Mouse (Mus musculus): Measurements from ENCODE around the gene 1700017N19Rik.
A peak's percentile ranks its signal among the peaks of the same experiment; 100 is the strongest.
"Not testable (repeated sequence)": the region's sequence is repeated elsewhere in the genome, so short reads cannot be mapped to it uniquely, and the experiment has no call there.

Gene 1700017N19Rik

GRCm38 (mm10) chr10:100590323-100590722 lies at the start of gene 1700017N19Rik, which contains the start of gene 4930430F08Rik:
Gene 1700017N19Rik (plus strand): TSS chr10:100590484.
Gene 4930430F08Rik (minus strand): TSS chr10:100590423.
- no peak for DNase-seq

- DNase-seq: no peak
Observed at GRCm38 (mm10) chr10:100556566-100557175, 33.6 kb upstream of the 1700017N19Rik start.

- DNase-seq: not testable (repeated sequence)
Observed at GRCm38 (mm10) chr10:100560194-100560883, 29.9 kb upstream of the 1700017N19Rik start.

GRCm38 (mm10) chr10:100564112-100564511 lies 26.2 kb upstream of the 1700017N19Rik start:
- DNase-seq: no peak

- no peak for DNase-seq
Observed at GRCm38 (mm10) chr10:100571707-100572106, 18.6 kb upstream of the 1700017N19Rik start.

- no peak for DNase-seq
Observed at GRCm38 (mm10) chr10:100574505-100575149, 15.7 kb upstream of the 1700017N19Rik start.

- DNase-seq: no peak
Observed at GRCm38 (mm10) chr10:100575294-100575693, 15.0 kb upstream of the 1700017N19Rik start.

GRCm38 (mm10) chr10:100584178-100584577 lies 6.1 kb upstream of the 1700017N19Rik start:
- no peak for DNase-seq

GRCm38 (mm10) chr10:100588524-100588923 lies 1.8 kb upstream of the 1700017N19Rik start:
- no peak for DNase-seq

GRCm38 (mm10) chr10:100588932-100589388 lies 1.3 kb upstream of the 1700017N19Rik start:
- DNase-seq: peak; percentile 93

GRCm38 (mm10) chr10:100598339-100598738 lies 8.1 kb downstream of the 1700017N19Rik start:
- no peak for DNase-seq

- no peak for DNase-seq
Observed at GRCm38 (mm10) chr10:100603511-100603910, 13.2 kb downstream of the 1700017N19Rik start.

- no peak for DNase-seq
Observed at GRCm38 (mm10) chr10:100604254-100604653, 14.0 kb downstream of the 1700017N19Rik start.

- peak; percentile 15 for DNase-seq
Observed at GRCm38 (mm10) chr10:100617233-100617903, 27.1 kb downstream of the 1700017N19Rik start.

GRCm38 (mm10) chr10:100619474-100619873 lies 29.2 kb downstream of the 1700017N19Rik start:
- no peak for DNase-seq

GRCm38 (mm10) chr10:100620040-100620439 lies 29.8 kb downstream of the 1700017N19Rik start:
- no peak for DNase-seq

GRCm38 (mm10) chr10:100622494-100622893 lies 32.2 kb downstream of the 1700017N19Rik start:
- no peak for DNase-seq

GRCm38 (mm10) chr10:100629762-100630438 lies 39.6 kb downstream of the 1700017N19Rik start:
- peak; percentile 21 for DNase-seq

GRCm38 (mm10) chr10:100642887-100643286 lies 52.6 kb downstream of the 1700017N19Rik start:
- DNase-seq: no peak

GRCm38 (mm10) chr10:100645331-100645935 lies 55.1 kb downstream of the 1700017N19Rik start:
- no peak for DNase-seq

GRCm38 (mm10) chr10:100654183-100654582 lies 63.9 kb downstream of the 1700017N19Rik start:
- DNase-seq: no peak
